Mouse (Mus musculus): ENCODE results near the gene Urb1. TPM values are rescaled to one million over a fixed set of nuclear protein-coding genes. Genes with fewer than 3 reads are reported as not detected.
A peak's percentile ranks its signal among the peaks of the same experiment; 100 is the strongest.

Urb1 gene
- polyA plus RNA-seq, 1 experiment, result 6.0 TPM

- no peak for DNase-seq (ENCODE audit: low read depth in 1 of 2, low spot score in 2 of 2)
- Histone ChIP-seq H3K4me1 (ENCODE audit: control insufficient read depth, insufficient read depth, insufficient read length) (no peaks in the 10 kb centered on the region; the same call in 1 of the 2 replicates), H3K36me3 (ENCODE audit: control insufficient read depth, insufficient read depth, low read length) (no peaks in the 10 kb centered on the region), H3K27me3 (ENCODE audit: control insufficient read depth, insufficient read depth, low read length) (peaks cover 19% of the 10 kb centered on the region), H3K27ac (ENCODE audit: insufficient read depth, low read length) (no peak overlapping the region), H3K4me3 (ENCODE audit: extremely low read depth, insufficient read depth, insufficient read length) (no peak overlapping the region)
- 25% methylated on average over 15 of the region's 15 CpGs for WGBS
- TF ChIP-seq CTCF (IDR thresholded peaks at IDR 0.05; ENCODE audit: extremely low read depth, insufficient read depth, insufficient read length, insufficient replicate concordance) (no peak), POLR2A (IDR thresholded peaks at IDR 0.05; ENCODE audit: low read depth, low read length) (no peak)
These were observed 21.5 kb upstream of the Urb1 start for GRCm38 (mm10) chr16:90831676-90832075.

GRCm38 (mm10) chr16:90830686-90831439 is 20.6 kb upstream of the Urb1 start:
- Histone ChIP-seq H3K27ac (ENCODE audit: insufficient read depth, low read length) (peak overlapping the region; percentile 76; the same call in 1 of the 2 replicates), H3K36me3 (ENCODE audit: control insufficient read depth, insufficient read depth, low read length) (no peaks in the 10 kb centered on the region), H3K4me1 (ENCODE audit: control insufficient read depth, insufficient read depth, insufficient read length) (no peaks in the 10 kb centered on the region; the same call in 1 of the 2 replicates), H3K27me3 (ENCODE audit: control insufficient read depth, insufficient read depth, low read length) (peaks cover 19% of the 10 kb centered on the region), H3K4me3 (ENCODE audit: extremely low read depth, insufficient read depth, insufficient read length) (peak overlapping the region; percentile 48; the same call in 1 of the 2 replicates)
- TF ChIP-seq POLR2A (IDR thresholded peaks at IDR 0.05; ENCODE audit: low read depth, low read length), result no peak
- no peak for TF ChIP-seq CTCF (IDR thresholded peaks at IDR 0.05; ENCODE audit: extremely low read depth, insufficient read depth, insufficient read length, insufficient replicate concordance)
- DNase-seq (ENCODE audit: low read depth in 1 of 2, low spot score in 2 of 2), result peak in 1 of 2 experiments; percentile 8
- 3% methylated on average over 67 of the region's 67 CpGs for WGBS

GRCm38 (mm10) chr16:90829894-90830685 is 19.9 kb upstream of the Urb1 start:
- H3K27ac ChIP-seq (ENCODE audit: insufficient read depth, low read length), result peak overlapping the region; percentile 76
- peak overlapping the region; percentile 48; the same call in 1 of the 2 replicates for H3K4me3 ChIP-seq (ENCODE audit: extremely low read depth, insufficient read depth, insufficient read length)
- H3K4me1 ChIP-seq (ENCODE audit: control insufficient read depth, insufficient read depth, insufficient read length), result no peaks in the 10 kb centered on the region; the same call in 1 of the 2 replicates
- peaks cover 19% of the 10 kb centered on the region for H3K27me3 ChIP-seq (ENCODE audit: control insufficient read depth, insufficient read depth, low read length)
- TF ChIP-seq POLR2A (IDR thresholded peaks at IDR 0.05; ENCODE audit: low read depth, low read length), result no peak
- TF ChIP-seq CTCF (IDR thresholded peaks at IDR 0.05; ENCODE audit: extremely low read depth, insufficient read depth, insufficient read length, insufficient replicate concordance), result no peak
- WGBS, result 1% methylated on average over 45 of the region's 45 CpGs
- DNase-seq (ENCODE audit: low read depth in 1 of 2, low spot score in 2 of 2), result peak in 1 of 2 experiments; percentile 36
- no peaks in the 10 kb centered on the region for H3K36me3 ChIP-seq (ENCODE audit: control insufficient read depth, insufficient read depth, low read length)

DNA sequence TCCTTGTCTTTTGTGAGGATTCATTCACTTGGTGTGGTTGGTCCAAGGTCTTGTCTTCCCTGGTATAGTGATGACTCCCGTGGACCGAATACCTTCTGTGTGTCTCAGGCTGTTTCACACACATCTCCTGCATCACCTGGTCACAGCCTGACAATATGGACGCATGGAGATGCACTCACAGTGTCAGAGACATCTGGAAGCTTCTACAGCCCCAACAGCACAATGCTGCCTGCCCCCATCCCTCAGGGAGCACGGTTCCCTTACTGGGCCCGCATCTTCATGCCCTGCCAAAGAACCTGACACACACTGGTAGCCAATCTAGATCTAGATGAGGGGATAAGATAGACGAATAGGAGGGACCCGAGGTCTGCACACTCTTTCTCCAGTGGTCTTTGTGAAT is 18.9 kb upstream of the Urb1 start:
- TF ChIP-seq POLR2A (IDR thresholded peaks at IDR 0.05; ENCODE audit: low read depth, low read length) (no peak), CTCF (IDR thresholded peaks at IDR 0.05; ENCODE audit: extremely low read depth, insufficient read depth, insufficient read length, insufficient replicate concordance) (no peak)
- peaks cover 19% of the 10 kb centered on the region for H3K27me3 ChIP-seq (ENCODE audit: control insufficient read depth, insufficient read depth, low read length)
- no peaks in the 10 kb centered on the region; the same call in 1 of the 2 replicates for H3K4me1 ChIP-seq (ENCODE audit: control insufficient read depth, insufficient read depth, insufficient read length)
- 84% methylated on average over 7 of the region's 7 CpGs for WGBS
- no peaks in the 10 kb centered on the region for H3K36me3 ChIP-seq (ENCODE audit: control insufficient read depth, insufficient read depth, low read length)
- no peak overlapping the region for H3K4me3 ChIP-seq (ENCODE audit: extremely low read depth, insufficient read depth, insufficient read length)
- no peak for DNase-seq (ENCODE audit: low read depth in 1 of 2, low spot score in 2 of 2)
- no peak overlapping the region for H3K27ac ChIP-seq (ENCODE audit: insufficient read depth, low read length)

- TF ChIP-seq CTCF (IDR thresholded peaks at IDR 0.05; ENCODE audit: extremely low read depth, insufficient read depth, insufficient read length, insufficient replicate concordance) (no peak), POLR2A (IDR thresholded peaks at IDR 0.05; ENCODE audit: low read depth, low read length) (no peak)
- Histone ChIP-seq H3K27me3 (ENCODE audit: control insufficient read depth, insufficient read depth, low read length) (peaks cover 19% of the 10 kb centered on the region), H3K4me1 (ENCODE audit: control insufficient read depth, insufficient read depth, insufficient read length) (no peaks in the 10 kb centered on the region; the same call in 1 of the 2 replicates), H3K4me3 (ENCODE audit: extremely low read depth, insufficient read depth, insufficient read length) (no peak overlapping the region), H3K27ac (ENCODE audit: insufficient read depth, low read length) (no peak overlapping the region), H3K36me3 (ENCODE audit: control insufficient read depth, insufficient read depth, low read length) (no peaks in the 10 kb centered on the region)
- WGBS, result 93% methylated on average over 9 of the region's 9 CpGs
- DNase-seq (ENCODE audit: low read depth in 1 of 2, low spot score in 2 of 2), result no peak
These were observed 17.3 kb upstream of the Urb1 start for GRCm38 (mm10) chr16:90827498-90827897.

GRCm38 (mm10) chr16:90826457-90826856 is 16.2 kb upstream of the Urb1 start, which contains the start of gene Eva1c:
Eva1c (plus strand) TSS chr16:90826719.
- Histone ChIP-seq H3K4me3 (ENCODE audit: extremely low read depth, insufficient read depth, insufficient read length) (no peak within 1 kb of the TSS), H3K27ac (ENCODE audit: insufficient read depth, low read length) (no peak within 1 kb of the TSS), H3K27me3 (ENCODE audit: control insufficient read depth, insufficient read depth, low read length) (peaks cover 15% of the 10 kb centered on the region), H3K36me3 (ENCODE audit: control insufficient read depth, insufficient read depth, low read length) (no peaks in the 10 kb centered on the region), H3K4me1 (ENCODE audit: control insufficient read depth, insufficient read depth, insufficient read length) (no peaks in the 10 kb centered on the region; the same call in 1 of the 2 replicates)
- no peak for TF ChIP-seq POLR2A (IDR thresholded peaks at IDR 0.05; ENCODE audit: low read depth, low read length)
- TF ChIP-seq CTCF (IDR thresholded peaks at IDR 0.05; ENCODE audit: extremely low read depth, insufficient read depth, insufficient read length, insufficient replicate concordance), result no peak
- 71% methylated on average over 7 of the region's 7 CpGs for WGBS
- no peak for DNase-seq (ENCODE audit: low read depth in 1 of 2, low spot score in 2 of 2)
